Mouse (Mus musculus) cerebellum, postnatal 36 days (tissue): ENCODE results near the gene Gm10486.
"Not testable (repeated sequence)": the region's sequence is repeated elsewhere in the genome, so short reads cannot be mapped to it uniquely, and the experiment has no call there.

Experiments used
- DNase-seq, 2 experiments: peaks; one replicate each; pipeline ENCODE4 v3.0.0; 2021 to 2022; ENCODE audit warnings: mixed read lengths in 2 of 2

Gm10486 gene

DNA sequence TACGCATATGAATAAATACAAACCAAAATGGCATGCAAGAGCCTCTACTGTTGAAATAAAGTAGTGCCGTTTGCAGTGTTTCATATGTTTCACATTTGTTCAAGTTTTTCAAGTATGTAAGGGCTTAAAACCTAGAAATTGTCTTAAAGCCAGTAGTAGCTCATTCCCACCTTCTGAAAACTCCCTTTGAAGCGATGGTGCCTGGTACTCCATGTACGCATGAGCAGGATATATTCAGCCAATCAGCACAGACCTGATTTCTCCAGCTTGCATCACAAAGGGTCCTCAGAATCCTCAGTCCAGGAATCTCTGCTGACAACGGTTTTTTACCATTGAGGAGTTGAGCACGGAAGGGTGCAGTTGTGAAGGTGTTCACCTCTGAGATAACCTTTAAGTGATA lies at the start of gene Gm10486:
Gene Gm10486, plus strand, starts transcription at position 301 of the 400 bp plus-strand sequence.
- DNase-seq = not testable (repeated sequence)
